Mouse (Mus musculus) embryo, embryonic 10.5 days (tissue): ENCODE measurements around the gene Otof.

ENCODE experiments used
- DNase-seq: peaks from one replicate; pipeline ENCODE4 v3.0.0-alpha.2; 2015; ENCODE audit warnings: low spot score

The Otof gene

DNA sequence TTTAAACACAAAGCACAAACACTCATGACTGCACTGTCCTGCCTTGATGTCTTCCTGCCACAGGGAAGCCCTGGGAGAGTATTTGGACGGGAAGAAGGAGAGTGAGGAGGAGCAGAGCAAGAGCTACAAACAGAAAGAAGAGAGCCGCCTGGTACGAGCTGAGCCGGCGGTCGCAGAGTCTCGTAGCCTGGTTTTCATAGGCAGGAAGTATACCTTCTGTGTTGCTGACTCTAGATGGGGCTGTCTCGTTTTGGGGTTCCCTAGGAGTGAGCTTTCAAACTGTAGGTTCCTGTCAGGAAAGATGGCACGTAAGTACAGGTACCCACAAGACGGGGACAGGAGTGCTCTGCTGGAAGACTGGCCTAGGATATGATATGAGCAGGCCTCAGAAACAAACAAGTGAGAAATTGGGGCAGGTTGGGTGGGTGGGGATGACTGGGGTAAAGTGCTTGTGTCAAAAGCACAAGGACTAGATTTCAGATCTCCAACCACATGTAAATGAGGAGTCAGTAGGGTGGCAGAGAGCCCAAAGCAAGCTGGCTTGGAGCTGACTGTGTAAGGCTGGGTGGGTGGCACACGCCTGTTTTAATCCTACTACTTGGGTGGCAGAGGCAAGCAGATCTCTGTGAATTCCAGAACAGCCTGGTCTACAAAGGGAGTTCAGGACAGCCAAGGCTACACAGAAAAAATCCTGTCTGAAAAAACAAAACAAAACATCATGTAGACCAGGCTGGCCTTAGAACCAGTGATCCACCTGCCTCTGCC, 119.9 kb downstream of the Otof start:
- no peak for DNase-seq

GRCm38 (mm10) chr5:30340815-30341214, 120.9 kb downstream of the Otof start:
- no peak for DNase-seq
